Mouse (Mus musculus) ES-E14 (cell line): ENCODE results near the gene Aoc3. TPM values are rescaled to one million over a fixed set of nuclear protein-coding genes. Genes with fewer than 3 reads are reported as not detected.

Source experiments
- DNase-seq: peaks from one replicate; pipeline ENCODE4 v3.0.0-alpha.2; 2013; ENCODE audit warnings: low read depth, low spot score
- H3K27ac ChIP-seq: 2 replicates; pipeline ENCODE4 v1.5.1; 2012; ENCODE audit warnings: low read depth, mild to moderate bottlenecking, low read length, moderate library complexity, mixed read lengths; ENCODE audit not compliant: poor library complexity, insufficient read depth, severe bottlenecking
- H3K36me3 ChIP-seq: 2 replicates; pipeline ENCODE4 v1.6.1; 2012; ENCODE audit warnings: mild to moderate bottlenecking, low read length, moderate library complexity, mixed read lengths; ENCODE audit not compliant: control insufficient read depth, poor library complexity, insufficient read depth, severe bottlenecking
- H3K4me1 ChIP-seq, 2 experiments: fragments of 150-350 bp in 1 of 2; sonication (generic) in 1 of 2; 2 replicates each; pipeline ENCODE4 v1.6.1; 2012; ENCODE audit warnings: low read length in 2 of 2, mild to moderate bottlenecking in 1 of 2, mixed read lengths in 1 of 2; ENCODE audit not compliant: control insufficient read depth in 2 of 2, insufficient read depth in 2 of 2, poor library complexity in 1 of 2
- H3K4me3 ChIP-seq, 2 experiments: fragments of 150-350 bp in 1 of 2; sonication (generic) in 1 of 2; 2 replicates each; pipeline ENCODE4 v1.5.1; 2012; ENCODE audit warnings: low read length in 2 of 2, low read depth in 1 of 2, mild to moderate bottlenecking in 1 of 2, mixed read lengths in 1 of 2; ENCODE audit not compliant: insufficient read depth in 1 of 2, poor library complexity in 1 of 2, severe bottlenecking in 1 of 2
- H3K9ac ChIP-seq: 2 replicates; pipeline ENCODE4 v1.6.1; 2012; ENCODE audit warnings: low read depth, mild to moderate bottlenecking, low read length, mixed read lengths; ENCODE audit not compliant: poor library complexity, insufficient read depth, severe bottlenecking
- H3K9me3 ChIP-seq: fragments of 150-350 bp; sonication (generic); 2 replicates; pipeline ENCODE4 v1.6.1; 2012; ENCODE audit warnings: low read depth, mild to moderate bottlenecking, low read length; ENCODE audit not compliant: control insufficient read depth, insufficient read depth
- ZC3H11A ChIP-seq: IDR thresholded peaks from 2 replicates; pipeline ENCODE4 v1.6.1; 2012; ENCODE audit warnings: low read depth, mild to moderate bottlenecking, inconsistent platforms, low read length, borderline replicate concordance
- ZNF384 ChIP-seq: IDR thresholded peaks from 2 replicates; pipeline ENCODE4 v1.6.1; 2012; ENCODE audit warnings: low read depth, low read length, inconsistent platforms
- in situ Hi-C, 2 experiments: fragments of 600-800 bp; cut with MboI; formaldehyde crosslinking; loops; one replicate each; pipeline ENCODE4 v1.15.1; 2025; ENCODE audit warnings: low sequenced_read_pairs in 2 of 2, inconsistent platforms in 1 of 2; ENCODE audit not compliant: unreplicated experiment in 2 of 2
- total RNA-seq: library from RNA; depleted of rRNA; stranded (reverse); fragments of 300-350 nt; gene quantifications from 2 replicates; pipeline ENCODE4 v1.2.3, GENCODE M21; 2012; rRNA removed

The Aoc3 gene
- total RNA-seq, 1 experiment, result 0.62 TPM

- no peaks in the 10 kb centered on the region for H3K36me3 ChIP-seq
- no peak overlapping the region for H3K27ac ChIP-seq
- in situ Hi-C loops, result no loop called here
- peak; percentile 37 for DNase-seq
- no peak overlapping the region for H3K9ac ChIP-seq
- no peak for TF ChIP-seq ZC3H11A
- TF ChIP-seq ZNF384, result no peak
- peaks cover 2% of the 10 kb centered on the region in 2 experiments; a peak in 2 of 4 replicates for H3K4me1 ChIP-seq
- no peak overlapping the region for H3K4me3 ChIP-seq
- H3K9me3 ChIP-seq, result no peaks in the 10 kb centered on the region
Observed at GRCm38 (mm10) chr11:101381817-101382216, 51.4 kb downstream of the Aoc3 start.

Other genes with a start within 250 kb of the Aoc3 start
- 21.9 and 22.9 TPM in 2 replicates for gene Coasy, start 248.0 kb upstream of the Aoc3 start, total RNA-seq
- gene Mlx, start 243.3 kb upstream of the Aoc3 start, total RNA-seq, result 30.7 and 42.0 TPM in 2 replicates
- 20.6 and 31.5 TPM in 2 replicates for gene Psmc3ip, start 235.2 kb upstream of the Aoc3 start, total RNA-seq
- 60.4 and 65.2 TPM in 2 replicates for gene Retreg3, start 210.7 kb upstream of the Aoc3 start, total RNA-seq
- gene Tubg1, start 210.7 kb upstream of the Aoc3 start, total RNA-seq, result 27.5 and 38.6 TPM in 2 replicates
- gene Tubg2, start 174.7 kb upstream of the Aoc3 start, total RNA-seq, result 0.31 and 0.74 TPM in 2 replicates
- 0.18 and 0.58 TPM in 2 replicates for gene Cntnap1, start 160.1 kb upstream of the Aoc3 start, total RNA-seq
- 3.4 and 5.1 TPM in 2 replicates for gene Plekhh3, start 159.3 kb upstream of the Aoc3 start, total RNA-seq
- gene Ccr10, start 155.2 kb upstream of the Aoc3 start, total RNA-seq, result 0.31 TPM in 1 of 2 replicates, not detected in the other
- gene Ezh1, start 104.1 kb upstream of the Aoc3 start, total RNA-seq, result 18.3 and 18.9 TPM in 2 replicates
- 4.0 and 5.6 TPM in 2 replicates for gene Ramp2, start 84.6 kb upstream of the Aoc3 start, total RNA-seq
- 105 and 135 TPM in 2 replicates for gene Vps25, start 76.9 kb upstream of the Aoc3 start, total RNA-seq
- gene Wnk4, start 70.0 kb upstream of the Aoc3 start, total RNA-seq, result 0.49 and 1.1 TPM in 2 replicates
- gene Cntd1, start 51.6 kb upstream of the Aoc3 start, total RNA-seq, result 2.1 and 2.4 TPM in 2 replicates
- 107 and 139 TPM in 2 replicates for gene Coa3, start 51.5 kb upstream of the Aoc3 start, total RNA-seq
- 80.6 and 89.2 TPM in 2 replicates for gene Becn1, start 28.3 kb upstream of the Aoc3 start, total RNA-seq
- gene Psme3, start 14.4 kb upstream of the Aoc3 start, total RNA-seq, result 40.0 and 57.0 TPM in 2 replicates
- 4.6 and 5.0 TPM in 2 replicates for gene Aoc2, start 5.5 kb upstream of the Aoc3 start, total RNA-seq
- gene G6pc, start 37.0 kb downstream of the Aoc3 start, total RNA-seq, result not detected in 2 replicates
- gene Aarsd1, start 87.0 kb downstream of the Aoc3 start, total RNA-seq, result 73.2 and 79.4 TPM in 2 replicates
- 1.3 and 5.4 TPM in 2 replicates for gene Gm27029, start 94.2 kb downstream of the Aoc3 start, total RNA-seq
- 6.9 and 7.6 TPM in 2 replicates for gene Rundc1, start 94.5 kb downstream of the Aoc3 start, total RNA-seq
- 3.2 and 3.4 TPM in 2 replicates for gene Ptges3l, start 94.7 kb downstream of the Aoc3 start, total RNA-seq
- 1,298 and 1,307 TPM in 2 replicates for gene Rpl27, start 111.7 kb downstream of the Aoc3 start, total RNA-seq
- 5.0 and 9.1 TPM in 2 replicates for gene Ifi35, start 117.8 kb downstream of the Aoc3 start, total RNA-seq
- gene Rnd2, start 134.4 kb downstream of the Aoc3 start, total RNA-seq, result 8.9 and 10.4 TPM in 2 replicates
- gene Vat1, start 135.6 kb downstream of the Aoc3 start, total RNA-seq, result 41.9 and 57.5 TPM in 2 replicates
- 61.1 and 63.5 TPM in 2 replicates for gene Brca1, start 221.3 kb downstream of the Aoc3 start, total RNA-seq
- 101 and 103 TPM in 2 replicates for gene Nbr1, start 221.5 kb downstream of the Aoc3 start, total RNA-seq